Mouse (Mus musculus): ENCODE measurements around the gene Myl3. TPM values are rescaled to one million over a fixed set of nuclear protein-coding genes. Genes with fewer than 3 reads are reported as not detected.
A peak's percentile ranks its signal among the peaks of the same experiment; 100 is the strongest.

Myl3 gene
- total RNA-seq, 1 experiment from 2014 or later: not detected

DNA sequence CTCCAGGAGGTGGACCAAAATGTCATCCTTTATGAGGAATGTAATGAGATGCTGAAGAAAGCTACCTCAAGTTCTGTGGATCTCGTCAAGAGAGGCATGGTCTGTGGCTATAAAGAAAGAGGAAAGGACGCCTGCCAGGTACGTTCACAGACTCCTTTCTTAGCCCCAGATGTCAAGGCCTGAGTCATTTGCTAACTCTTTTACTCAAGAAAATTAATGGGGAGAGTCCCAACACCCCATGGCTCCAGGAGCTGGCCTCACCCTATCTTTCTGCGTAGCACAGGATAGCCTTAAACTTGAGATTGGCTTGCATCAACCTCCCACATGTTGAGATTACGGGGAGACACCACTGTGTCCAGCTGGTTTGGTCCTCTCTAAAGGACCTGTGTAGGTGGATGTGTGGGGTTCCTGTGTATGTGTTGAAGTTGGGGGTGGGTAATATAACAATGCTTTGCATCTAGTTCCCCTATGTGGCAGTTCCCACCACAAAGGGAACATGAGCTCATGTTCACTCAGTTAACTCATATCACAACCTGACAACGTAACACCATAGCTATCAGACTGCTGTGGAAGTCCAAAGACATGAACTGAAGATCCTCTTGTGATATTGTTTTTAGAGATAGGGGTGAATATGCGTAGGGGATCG is 59.3 kb downstream of the Myl3 start:
- ATAC-seq (replicated peaks; ENCODE audit: low read depth, poor library complexity, severe bottlenecking): no peak

DNA sequence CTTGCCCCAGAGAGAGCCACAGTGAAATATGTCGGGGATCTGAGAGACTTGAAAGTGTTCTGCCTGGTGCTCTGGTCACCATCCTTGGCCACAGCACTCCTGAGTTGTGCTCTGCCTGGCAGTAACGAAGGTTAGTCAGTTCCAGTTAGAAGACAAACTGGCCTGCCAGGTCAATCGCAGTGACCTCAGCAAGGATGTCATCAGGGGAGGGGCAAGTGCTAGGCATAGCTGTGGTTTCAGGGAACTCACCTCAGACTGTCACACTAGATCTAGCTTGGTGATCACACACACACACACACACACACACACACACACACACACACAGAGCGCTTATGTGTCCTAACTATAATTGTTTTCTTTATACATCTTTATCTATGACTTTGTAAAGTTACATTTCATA is 61.6 kb downstream of the Myl3 start:
- peak; percentile 52 for ATAC-seq (replicated peaks; ENCODE audit: low read depth, poor library complexity, severe bottlenecking)

DNA sequence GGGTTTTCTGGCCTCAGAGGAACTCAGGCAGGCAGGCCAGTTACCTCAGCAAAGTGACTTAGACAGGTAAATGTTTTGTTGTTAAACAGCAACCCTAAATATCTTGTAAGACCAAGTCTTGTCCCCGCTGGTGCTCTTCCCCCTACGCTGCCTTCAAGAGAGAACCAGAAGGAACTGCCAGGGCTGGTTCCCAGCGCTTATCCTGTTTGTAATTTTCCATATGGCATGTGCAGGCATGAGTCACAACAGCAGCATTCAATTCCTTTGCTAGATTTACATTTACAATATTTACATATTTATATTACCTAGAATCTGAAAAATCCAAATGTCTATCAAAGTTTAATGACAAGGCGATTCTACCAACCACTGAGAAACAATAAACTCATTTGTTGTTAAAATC is 68.4 kb downstream of the Myl3 start:
- ATAC-seq (replicated peaks; ENCODE audit: low read depth, poor library complexity, severe bottlenecking): no peak

DNA sequence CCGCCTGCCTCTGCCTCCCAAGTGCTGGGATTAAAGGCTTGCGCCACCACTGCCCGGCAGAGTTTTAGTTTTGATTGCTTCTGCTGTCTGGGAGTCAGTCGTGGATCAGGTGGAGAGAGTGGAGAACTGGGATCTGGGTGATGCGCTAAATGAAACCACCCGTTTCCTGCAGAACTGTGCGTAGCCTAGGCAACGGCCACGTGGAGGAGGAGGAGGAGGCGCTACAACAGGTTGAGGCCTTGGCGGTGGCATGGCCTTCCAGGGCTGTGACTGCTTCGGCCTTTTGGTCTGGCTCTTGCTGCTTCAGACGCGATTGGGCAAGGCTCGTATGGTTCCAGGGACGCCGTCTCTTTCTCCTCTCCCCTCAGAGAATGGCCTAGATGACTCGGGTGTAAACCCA is 72.1 kb downstream of the Myl3 start, which contains the start of gene Prss44:
Prss44 (plus strand) TSS at position 206 of the 400 bp plus-strand sequence.
- no peak for ATAC-seq (replicated peaks; ENCODE audit: low read depth, poor library complexity, severe bottlenecking)

Other genes with a start within 250 kb of the Myl3 start
- 181 and 254 TPM in 2 replicates for gene Setd2, start 209.3 kb upstream of the Myl3 start, total RNA-seq (2017)
- 2.1 and 5.8 TPM in 2 replicates for gene Nradd, start 117.4 kb upstream of the Myl3 start, total RNA-seq (2017)
- gene Nbeal2, start 87.7 kb upstream of the Myl3 start, total RNA-seq (2017): 8.6 and 19.5 TPM in 2 replicates
- gene Ccdc12, start 85.4 kb upstream of the Myl3 start, total RNA-seq (2017): 88.7 and 112 TPM in 2 replicates
- gene Pth1r, start 5.3 kb downstream of the Myl3 start, total RNA-seq (2017): 0.23 TPM in 1 of 2 replicates, not detected in the other
- gene Prss42, start 56.3 kb downstream of the Myl3 start, total RNA-seq (2017): not detected in 2 replicates
- gene Prss44, start 72.1 kb downstream of the Myl3 start, total RNA-seq (2017): not detected in 2 replicates
- not detected in 2 replicates for gene Prss43, start 84.8 kb downstream of the Myl3 start, total RNA-seq (2017)
- gene Prss45, start 92.7 kb downstream of the Myl3 start, total RNA-seq (2017): not detected in 2 replicates
- not detected in 2 replicates for gene Prss46, start 102.6 kb downstream of the Myl3 start, total RNA-seq (2017)
- 8.7 and 10.2 TPM in 2 replicates for gene Prss50, start 116.1 kb downstream of the Myl3 start, total RNA-seq (2017)
- gene Als2cl, start 138.0 kb downstream of the Myl3 start, total RNA-seq (2017): 0.87 and 3.1 TPM in 2 replicates
- gene Tmie, start 138.3 kb downstream of the Myl3 start, total RNA-seq (2017): 0.23 TPM in 1 of 2 replicates, not detected in the other
- gene Fam240a, start 175.0 kb downstream of the Myl3 start, total RNA-seq (2017): not detected in 2 replicates
- not detected in 2 replicates for gene Tdgf1, start 204.3 kb downstream of the Myl3 start, total RNA-seq (2017)
- 0.32 and 1.7 TPM in 2 replicates for gene Lrrc2, start 209.7 kb downstream of the Myl3 start, total RNA-seq (2017)
- not detected in 2 replicates for gene Rtp3, start 248.7 kb downstream of the Myl3 start, total RNA-seq (2017)

All from common myeloid progenitor, adult 5-6 weeks (primary cell).